In the genomic region with DNA sequence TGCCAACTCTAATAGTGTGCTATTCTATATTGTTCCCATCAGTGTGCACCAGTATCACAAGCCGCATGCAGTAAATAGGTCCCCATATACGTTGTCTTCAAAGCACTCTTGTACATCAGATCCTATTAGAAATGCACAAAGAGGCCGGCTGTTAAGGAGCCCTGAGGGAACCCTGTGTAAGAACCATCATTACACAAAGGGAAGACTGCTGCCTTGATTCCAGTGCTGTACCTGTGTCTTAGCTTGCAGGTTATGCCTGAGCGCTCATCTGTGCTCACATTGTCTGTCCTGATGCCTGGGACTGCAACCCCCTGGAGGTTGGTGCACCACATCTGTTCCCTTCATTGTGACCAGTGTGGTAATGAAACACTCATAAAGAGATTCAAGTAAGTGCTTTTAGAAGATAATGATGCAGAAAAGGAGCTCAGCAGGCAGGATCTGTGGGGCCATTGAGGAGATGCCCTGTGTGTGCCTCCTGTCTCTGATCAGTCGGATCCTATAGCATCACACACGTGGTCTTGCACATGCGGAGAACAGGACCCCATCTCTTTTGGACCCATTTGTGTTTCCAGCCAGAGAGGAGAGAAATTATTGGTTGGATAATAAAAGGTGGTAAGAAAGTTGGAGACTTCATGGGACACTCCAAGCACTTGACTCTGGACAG, we compare ENCODE assay signal across 16 mouse cellular contexts.
DNase-seq lines count a peak whose midpoint lies in the region; ATAC-seq and TF ChIP-seq lines count a peak whose summit lies in the region.
"Had no signal": no experiment of that assay in that cellular context is flagged by ENCODE, and none has a peak within 500 bp of the region (broad histone marks: within the 10 kb centered on the region; RNA-seq: fewer than 3 reads in every experiment).

No protein-coding gene starts in this region.

- no peaks in the 10 kb centered on the region for H3K9me3 ChIP-seq in forebrain, embryonic 11.5 days (ENCODE audit: control insufficient read depth, low read length)
- no peaks in the 10 kb centered on the region for H3K9me3 ChIP-seq in forebrain, embryonic 15.5 days
- H3K9me3 ChIP-seq in embryonic facial prominence, embryonic 12.5 days = no peaks in the 10 kb centered on the region
- no peaks in the 10 kb centered on the region for H3K9me3 ChIP-seq in hindbrain, embryonic 14.5 days (ENCODE audit: control insufficient read depth, low read length)
- no peaks in the 10 kb centered on the region for H3K9me3 ChIP-seq in neural tube, embryonic 12.5 days
- H3K9me3 ChIP-seq: liver, embryonic 15.5 days had no signal

- no peaks in the 10 kb centered on the region for H3K36me3 ChIP-seq in forebrain, embryonic 11.5 days (ENCODE audit: control insufficient read depth, insufficient read depth, low read length)
- no peaks in the 10 kb centered on the region for H3K36me3 ChIP-seq in forebrain, embryonic 15.5 days
- H3K36me3 ChIP-seq in embryonic facial prominence, embryonic 12.5 days = no peaks in the 10 kb centered on the region
- H3K36me3 ChIP-seq in hindbrain, embryonic 14.5 days (replicated peaks; ENCODE audit: control insufficient read depth, insufficient read depth) = no peaks in the 10 kb centered on the region
- no peaks in the 10 kb centered on the region for H3K36me3 ChIP-seq in neural tube, embryonic 12.5 days
- H3K36me3 ChIP-seq in heart, adult 2 months (ENCODE audit: control insufficient read depth, insufficient read depth, low read length) = no peaks in the 10 kb centered on the region
- H3K36me3 ChIP-seq: liver, embryonic 15.5 days had no signal

- TF ChIP-seq EP300 in heart, adult 2 months (IDR thresholded peaks at IDR 0.05; ENCODE audit: insufficient read depth, low read depth, low read length) = no peak

- H3K4me2 ChIP-seq in forebrain, embryonic 11.5 days (ENCODE audit: low read depth, low read length, severe bottlenecking) = no peak overlapping the region
- no peak overlapping the region for H3K4me2 ChIP-seq in forebrain, embryonic 15.5 days (replicated peaks)
- no peak overlapping the region for H3K4me2 ChIP-seq in embryonic facial prominence, embryonic 12.5 days (replicated peaks)
- no peak overlapping the region for H3K4me2 ChIP-seq in hindbrain, embryonic 14.5 days (replicated peaks)
- H3K4me2 ChIP-seq in neural tube, embryonic 12.5 days (replicated peaks) = no peak overlapping the region
- H3K4me2 ChIP-seq: liver, embryonic 15.5 days had no signal

- H3K79me2 ChIP-seq in heart, adult 2 months (replicated peaks; ENCODE audit: control insufficient read depth, insufficient read depth, low read length) = no peaks in the 10 kb centered on the region

- H3K27me3 ChIP-seq in forebrain, embryonic 11.5 days (ENCODE audit: control insufficient read depth, insufficient read depth, low read length) = no peaks in the 10 kb centered on the region
- no peaks in the 10 kb centered on the region for H3K27me3 ChIP-seq in forebrain, embryonic 15.5 days
- no peaks in the 10 kb centered on the region for H3K27me3 ChIP-seq in embryonic facial prominence, embryonic 12.5 days
- no peaks in the 10 kb centered on the region for H3K27me3 ChIP-seq in hindbrain, embryonic 14.5 days (ENCODE audit: control insufficient read depth, insufficient read depth, low read length)
- H3K27me3 ChIP-seq in neural tube, embryonic 12.5 days (replicated peaks) = no peaks in the 10 kb centered on the region
- H3K27me3 ChIP-seq in heart, adult 2 months (ENCODE audit: control insufficient read depth, insufficient read depth, low read length) = no peaks in the 10 kb centered on the region
- H3K27me3 ChIP-seq: liver, embryonic 15.5 days had no signal

- H3K9ac ChIP-seq in forebrain, embryonic 11.5 days (ENCODE audit: low read length) = no peak overlapping the region
- H3K9ac ChIP-seq in forebrain, embryonic 15.5 days (replicated peaks) = no peak overlapping the region
- H3K9ac ChIP-seq in embryonic facial prominence, embryonic 12.5 days = no peak overlapping the region
- no peak overlapping the region for H3K9ac ChIP-seq in hindbrain, embryonic 14.5 days
- no peak overlapping the region for H3K9ac ChIP-seq in neural tube, embryonic 12.5 days
- no peak overlapping the region for H3K9ac ChIP-seq in heart, adult 2 months (ENCODE audit: low read depth, low read length)
- H3K9ac ChIP-seq: liver, embryonic 15.5 days had no signal

- ATAC-seq in forebrain, embryonic 11.5 days (replicated peaks; ENCODE audit: low FRiP score) = peak; percentile 66
- ATAC-seq in forebrain, embryonic 15.5 days (replicated peaks) = no peak
- ATAC-seq in embryonic facial prominence, embryonic 12.5 days (ENCODE audit: insufficient number of reproducible peaks, insufficient read depth, low FRiP score, low TSS enrichment) = 0 out of 2 replicates have a peak, but pooled peaks have one; percentile 64
- peak; percentile 66; the same call in 1 of the 2 replicates for ATAC-seq in hindbrain, embryonic 14.5 days (ENCODE audit: low FRiP score)
- peak; percentile 85 for ATAC-seq in neural tube, embryonic 12.5 days (ENCODE audit: low FRiP score, low read depth)

- no peak overlapping the region for H3K27ac ChIP-seq in forebrain, embryonic 11.5 days (ENCODE audit: low read depth, low read length)
- no peak overlapping the region for H3K27ac ChIP-seq in forebrain, embryonic 15.5 days (replicated peaks)
- H3K27ac ChIP-seq in embryonic facial prominence, embryonic 12.5 days = no peak overlapping the region
- H3K27ac ChIP-seq in hindbrain, embryonic 14.5 days = no peak overlapping the region
- no peak overlapping the region for H3K27ac ChIP-seq in neural tube, embryonic 12.5 days
- H3K27ac ChIP-seq in heart, adult 2 months = no peak overlapping the region
- H3K27ac ChIP-seq: liver, embryonic 15.5 days had no signal

- TF ChIP-seq CTCF in heart, adult 2 months (IDR thresholded peaks at IDR 0.05) = no peak

- no peak for TF ChIP-seq POLR2A in heart, adult 2 months (IDR thresholded peaks at IDR 0.05; ENCODE audit: insufficient read depth, low read depth, low read length)

- 30% methylated on average over 7 of the region's 7 CpGs for WGBS in forebrain, embryonic 11.5 days
- WGBS in forebrain, embryonic 15.5 days = 24% methylated on average over 7 of the region's 7 CpGs
- 64% methylated on average over 7 of the region's 7 CpGs for WGBS in embryonic facial prominence, embryonic 12.5 days
- 31% methylated on average over 7 of the region's 7 CpGs for WGBS in hindbrain, embryonic 14.5 days
- WGBS in neural tube, embryonic 12.5 days = 44% methylated on average over 7 of the region's 7 CpGs
- WGBS in heart, adult 2 months = 91% methylated on average over 7 of the region's 7 CpGs

- 0 out of 2 replicates have a peak, but pooled peaks cover 2% of the 10 kb centered on the region for H3K4me1 ChIP-seq in forebrain, embryonic 11.5 days (replicated peaks; ENCODE audit: control insufficient read depth, insufficient read depth, low read length)
- H3K4me1 ChIP-seq in forebrain, embryonic 15.5 days = no peaks in the 10 kb centered on the region
- H3K4me1 ChIP-seq in embryonic facial prominence, embryonic 12.5 days = no peaks in the 10 kb centered on the region
- H3K4me1 ChIP-seq in hindbrain, embryonic 14.5 days (replicated peaks; ENCODE audit: control insufficient read depth, insufficient read depth, low read length) = no peaks in the 10 kb centered on the region
- 0 out of 2 replicates have a peak, but pooled peaks cover 4% of the 10 kb centered on the region for H3K4me1 ChIP-seq in neural tube, embryonic 12.5 days
- H3K4me1 ChIP-seq in heart, adult 2 months (ENCODE audit: control insufficient read depth, insufficient read depth, low read length) = no peaks in the 10 kb centered on the region
- H3K4me1 ChIP-seq: liver, embryonic 15.5 days had no signal

- intact Hi-C loops in heart, adult 2 months (cut with DNase I) = no loop called here
- intact Hi-C loops in gastrocnemius, postnatal 14 days (cut with DNase I; ENCODE audit: low total_unique reads) = no loop called here

- H3K4me3 ChIP-seq in forebrain, embryonic 11.5 days (ENCODE audit: low read depth, low read length) = no peak overlapping the region
- no peak overlapping the region for H3K4me3 ChIP-seq in forebrain, embryonic 15.5 days
- no peak overlapping the region for H3K4me3 ChIP-seq in embryonic facial prominence, embryonic 12.5 days
- H3K4me3 ChIP-seq in hindbrain, embryonic 14.5 days (replicated peaks; ENCODE audit: low read length) = no peak overlapping the region
- no peak overlapping the region for H3K4me3 ChIP-seq in neural tube, embryonic 12.5 days
- no peak overlapping the region for H3K4me3 ChIP-seq in heart, adult 2 months
- H3K4me3 ChIP-seq: liver, embryonic 15.5 days had no signal

- no peak for DNase-seq in forebrain, embryonic 11.5 days (ENCODE audit: low spot score)
- DNase-seq in hindbrain, embryonic 14.5 days (ENCODE audit: low spot score) = no peak
- DNase-seq in ovary, postnatal 36 days (ENCODE audit: low spot score) = no peak
- no peak for DNase-seq in heart, adult 2 months
- no peak for DNase-seq in gastrocnemius, postnatal 14 days
- DNase-seq: adrenal gland, adult 2 months; cerebellum, adult 11 months; cerebellum, postnatal 14 days; gastrocnemius, postnatal 10 days; kidney, postnatal 4 days; lung, postnatal 10 days; thymus, adult 18-20 months had no signal
